Mouse (Mus musculus) liver, postnatal 0 days (tissue): ENCODE measurements around the gene Ntrk1. TPM values are rescaled to one million over a fixed set of nuclear protein-coding genes. Genes with fewer than 3 reads are reported as not detected.

Source experiments
- ATAC-seq: fragments of 200-750 bp; cut with Nextera tagmentation; 2 replicates; pipeline ENCODE4 v1.8.0; 2017; ENCODE audit warnings: mild to moderate bottlenecking, moderate library complexity
- DNase-seq: peaks from one replicate; pipeline ENCODE4 v3.0.0-alpha.2; 2016
- H3K27ac ChIP-seq: fragments of 300-500 bp; sonication (generic); 2 replicates; pipeline ENCODE4 v1.5.1; 2014; ENCODE audit warnings: antibody characterized with exemption, moderate library complexity, mild to moderate bottlenecking, low read depth
- H3K27me3 ChIP-seq: fragments of 300-500 bp; sonication (generic); 2 replicates; pipeline ENCODE4 v1.6.1; 2014; ENCODE audit warnings: low read length, control low read depth, mixed read lengths; ENCODE audit not compliant: insufficient read depth
- H3K36me3 ChIP-seq: fragments of 300-500 bp; sonication (generic); replicated peaks from 2 replicates; pipeline ENCODE4 v1.6.1; 2014; ENCODE audit warnings: mild to moderate bottlenecking, control low read depth, low read length, moderate library complexity, mixed read lengths; ENCODE audit not compliant: insufficient read depth
- H3K4me1 ChIP-seq: fragments of 300-500 bp; sonication (generic); 2 replicates; pipeline ENCODE4 v1.6.1; 2014; ENCODE audit warnings: antibody characterized with exemption, mild to moderate bottlenecking, control low read depth; ENCODE audit not compliant: insufficient read depth
- H3K4me2 ChIP-seq: fragments of 300-500 bp; sonication (generic); 2 replicates; pipeline ENCODE4 v1.6.1; 2014; ENCODE audit warnings: low read depth, mild to moderate bottlenecking, low read length, moderate library complexity, mixed read lengths
- H3K4me3 ChIP-seq: fragments of 300-500 bp; sonication (generic); 2 replicates; pipeline ENCODE4 v1.5.1; 2014; ENCODE audit warnings: low read depth, low read length
- H3K9ac ChIP-seq: fragments of 300-500 bp; sonication (generic); replicated peaks from 2 replicates; pipeline ENCODE4 v1.6.1; 2014; ENCODE audit warnings: mild to moderate bottlenecking, moderate library complexity
- H3K9me3 ChIP-seq: fragments of 300-500 bp; sonication (generic); 2 replicates; pipeline ENCODE4 v1.6.1; 2016; ENCODE audit warnings: mild to moderate bottlenecking, control low read depth, low read length, mixed read lengths
- CTCF ChIP-seq: sonication (generic); IDR thresholded peaks from 2 replicates; pipeline ENCODE4 v1.5.1; 2016; ENCODE audit warnings: antibody characterized with exemption, low read depth
- EP300 ChIP-seq: IDR thresholded peaks from 2 replicates; pipeline ENCODE4 v1.6.1; 2016; ENCODE audit warnings: antibody characterized with exemption, low read depth, mild to moderate bottlenecking
- WGBS: fragments of 180-500 bp; shearing (Covaris S2); extraction: QIAGEN DNeasy Blood & Tissue Kit; methylation state at CpG from one replicate; pipeline ENCODE4 v1.1.7; 2014; ENCODE audit not compliant: insufficient replicate concordance; 5-methylcytosine and 5-hydroxymethylcytosine counted together
- polyA plus RNA-seq: library from polyadenylated mRNA; unstranded; fragments of >200 nt; fragmentation: Nextera tagmentation; extraction: Ambion mirVana; gene quantifications from 2 replicates; pipeline ENCODE4 v1.2.1, GENCODE M21; 2015

Gene Ntrk1
- polyA plus RNA-seq, 1 experiment from 2014 or later, result 0.53 TPM

DNA sequence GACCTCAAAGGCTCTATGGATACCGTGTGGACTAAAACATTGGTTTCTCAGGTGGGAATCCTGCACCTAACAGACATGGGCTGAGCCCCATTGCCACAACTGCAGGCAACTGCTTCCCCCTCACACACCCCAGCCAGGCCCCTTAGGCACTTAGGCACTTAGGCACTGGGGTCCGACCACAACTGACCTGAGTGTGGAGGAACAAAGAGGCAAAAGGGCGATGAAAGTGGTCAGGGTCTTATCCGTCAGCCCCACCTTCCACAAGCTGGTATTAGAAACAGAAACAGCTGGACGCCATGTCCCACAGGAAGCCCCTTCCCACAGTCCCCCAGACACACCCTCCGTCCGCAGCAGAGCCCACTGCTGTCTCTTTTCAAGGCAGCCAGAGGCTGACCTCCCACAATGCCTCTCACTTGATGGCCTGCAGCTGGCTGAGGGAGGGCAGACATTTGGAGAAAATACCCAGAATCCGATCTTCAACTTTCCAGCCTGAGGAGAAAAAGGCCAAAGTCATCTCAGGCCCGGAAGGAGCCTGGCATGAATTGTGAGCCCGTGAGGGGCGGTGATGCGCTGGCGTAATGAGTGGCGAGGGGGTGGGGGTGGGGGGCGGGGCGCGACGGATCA, 49.8 kb downstream of the Ntrk1 start:
- H3K9me3 ChIP-seq, result no peaks in the 10 kb centered on the region
- H3K4me2 ChIP-seq, result no peak overlapping the region
- H3K27me3 ChIP-seq, result no peaks in the 10 kb centered on the region

DNA sequence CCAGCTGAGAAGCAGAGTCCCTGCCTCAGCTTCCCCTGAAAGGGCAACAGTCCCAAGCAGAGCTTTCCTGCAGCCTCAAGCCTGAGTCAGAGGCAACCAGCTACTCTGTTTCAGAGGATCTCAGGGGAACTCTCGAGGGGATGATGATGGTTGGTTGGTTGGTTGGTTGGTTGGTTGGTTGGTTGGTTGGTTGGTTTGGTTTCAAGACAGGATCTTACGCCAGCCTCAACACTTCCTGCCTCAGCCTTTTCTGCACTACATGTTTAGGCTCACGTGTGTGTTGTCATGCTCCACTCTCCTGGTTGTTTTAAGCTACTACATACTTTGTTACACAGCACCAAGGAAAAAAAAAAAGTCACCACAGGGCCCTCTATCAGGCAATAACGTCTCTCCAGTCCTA, 51.0 kb downstream of the Ntrk1 start:
- no peaks in the 10 kb centered on the region for H3K4me1 ChIP-seq
- ATAC-seq (no peak), DNase-seq (no peak)
- no peak overlapping the region for H3K9ac ChIP-seq
- H3K4me2 ChIP-seq, result no peak overlapping the region
- WGBS, result 46% methylated on average over 4 of the region's 4 CpGs
- H3K36me3 ChIP-seq, result no peaks in the 10 kb centered on the region; the same call in 1 of the 2 replicates
- H3K27me3 ChIP-seq, result no peaks in the 10 kb centered on the region
- no peak for TF ChIP-seq EP300
- TF ChIP-seq CTCF, result no peak
- H3K27ac ChIP-seq, result no peak overlapping the region
- no peak overlapping the region for H3K4me3 ChIP-seq
- H3K9me3 ChIP-seq, result no peaks in the 10 kb centered on the region

More for the DNA sequence above, 49.8 kb downstream of the Ntrk1 start:
- no peak overlapping the region for H3K9ac ChIP-seq
- ATAC-seq (no peak), DNase-seq (no peak)
- no peak overlapping the region for H3K27ac ChIP-seq
- no peaks in the 10 kb centered on the region for H3K4me1 ChIP-seq
- 52% methylated on average over 18 of the region's 18 CpGs for WGBS
- no peak overlapping the region for H3K4me3 ChIP-seq
- TF ChIP-seq EP300 (no peak), CTCF (no peak)
- H3K36me3 ChIP-seq, result no peaks in the 10 kb centered on the region; the same call in 1 of the 2 replicates

DNA sequence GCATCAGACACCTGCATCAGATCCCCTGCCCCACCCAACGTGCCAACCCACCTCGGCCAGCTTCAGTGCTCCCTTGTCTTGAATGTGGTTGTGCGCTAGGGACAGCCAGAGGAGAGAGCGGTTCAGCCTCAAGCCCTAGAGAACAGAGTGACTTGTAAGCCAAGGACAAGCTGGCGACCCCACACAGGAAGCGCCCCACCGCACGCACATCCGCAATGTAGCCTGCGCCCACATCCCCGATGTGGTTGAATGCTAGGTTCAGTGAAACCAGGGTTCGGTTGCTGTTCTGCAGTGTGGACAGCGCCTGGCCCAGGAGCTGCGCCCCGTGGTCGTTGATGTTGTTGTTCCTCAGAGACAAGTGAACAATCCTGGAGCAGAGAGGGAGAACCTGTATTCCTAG, 52.2 kb downstream of the Ntrk1 start:
- ATAC-seq (no peak), DNase-seq (no peak)

DNA sequence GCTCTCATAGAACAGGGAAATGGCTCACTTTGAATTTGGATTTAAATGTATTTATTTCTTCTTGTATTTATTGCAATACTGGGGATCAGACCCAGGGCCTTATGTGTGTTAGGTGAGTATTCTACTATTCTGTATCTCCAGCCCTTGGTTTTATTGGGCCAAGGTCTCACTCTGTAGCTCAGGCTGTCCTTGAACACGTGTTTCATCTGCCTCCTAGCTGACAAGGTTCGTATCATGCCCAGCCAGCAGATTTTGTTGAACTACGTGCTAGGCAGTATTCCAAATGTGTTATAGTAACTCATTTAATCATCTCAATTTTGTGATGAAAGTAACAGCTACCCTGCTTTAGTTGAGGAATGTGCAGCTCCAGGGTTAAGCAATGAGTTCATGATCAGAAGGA, 52.9 kb downstream of the Ntrk1 start:
- Histone ChIP-seq H3K36me3 (peaks cover 9% of the 10 kb centered on the region), H3K27ac (no peak overlapping the region), H3K4me3 (no peak overlapping the region), H3K9me3 (no peaks in the 10 kb centered on the region), H3K4me2 (no peak overlapping the region), H3K9ac (no peak overlapping the region), H3K27me3 (no peaks in the 10 kb centered on the region), H3K4me1 (no peaks in the 10 kb centered on the region)
- ATAC-seq (no peak), DNase-seq (no peak)
- TF ChIP-seq EP300 (no peak), CTCF (no peak)
- 70% methylated on average over 3 of the region's 3 CpGs for WGBS

More for the DNA sequence above, 52.2 kb downstream of the Ntrk1 start:
- no peak overlapping the region for H3K4me3 ChIP-seq
- TF ChIP-seq EP300 (no peak), CTCF (no peak)
- no peak overlapping the region for H3K27ac ChIP-seq
- 59% methylated on average over 16 of the region's 16 CpGs for WGBS
- H3K27me3 ChIP-seq, result no peaks in the 10 kb centered on the region
- H3K9ac ChIP-seq, result no peak overlapping the region
- H3K4me2 ChIP-seq, result no peak overlapping the region
- H3K9me3 ChIP-seq, result no peaks in the 10 kb centered on the region
- H3K4me1 ChIP-seq, result no peaks in the 10 kb centered on the region
- peaks cover 3% of the 10 kb centered on the region; the same call in 1 of the 2 replicates for H3K36me3 ChIP-seq

DNA sequence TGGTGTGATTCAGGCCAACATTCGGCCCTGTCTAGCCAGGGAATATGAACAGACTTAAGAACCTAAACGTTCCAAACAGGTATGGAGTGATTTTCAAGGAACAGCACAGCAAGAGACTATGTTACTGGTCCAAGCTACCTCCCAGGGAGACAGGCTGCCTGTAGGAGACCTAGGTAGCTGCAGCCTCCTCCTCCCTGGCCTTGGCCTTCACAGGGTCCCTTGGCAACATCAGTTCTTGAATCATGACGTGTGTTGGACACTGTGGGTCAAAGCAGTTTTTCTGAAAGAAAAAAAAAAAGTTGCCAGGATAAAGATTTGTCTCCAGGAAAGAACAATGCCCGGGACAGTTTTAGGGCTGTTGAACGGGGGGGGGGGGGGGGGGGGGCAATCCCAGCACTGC, 56.1 kb downstream of the Ntrk1 start:
- Histone ChIP-seq H3K4me2 (no peak overlapping the region), H3K4me3 (no peak overlapping the region), H3K27me3 (no peaks in the 10 kb centered on the region), H3K9ac (no peak overlapping the region), H3K4me1 (no peaks in the 10 kb centered on the region), H3K9me3 (no peaks in the 10 kb centered on the region), H3K27ac (no peak overlapping the region), H3K36me3 (peaks cover 33% of the 10 kb centered on the region)
- ATAC-seq (no peak), DNase-seq (no peak)
- TF ChIP-seq CTCF (no peak), EP300 (no peak)
- WGBS, result 75% methylated on average over 5 of the region's 5 CpGs

DNA sequence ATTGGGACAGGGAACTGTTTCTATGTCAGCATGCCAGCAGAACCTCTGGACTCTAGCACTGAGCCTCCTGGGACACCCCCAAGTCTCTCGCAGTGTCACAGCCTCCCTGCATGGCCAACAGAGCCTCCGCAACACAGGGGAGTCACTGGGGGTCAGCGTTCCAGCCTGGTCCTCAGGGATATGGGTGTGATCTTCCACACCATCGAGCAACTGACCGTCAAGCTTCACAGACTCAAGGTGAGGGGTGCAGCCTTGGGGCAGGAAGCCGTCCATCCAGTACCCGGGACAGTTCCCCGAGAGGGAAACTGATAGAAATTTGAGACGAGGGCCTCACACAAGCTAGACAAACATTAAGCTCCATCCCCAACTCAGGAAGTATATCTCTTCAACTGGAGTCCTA, 59.6 kb downstream of the Ntrk1 start:
- ATAC-seq (no peak), DNase-seq (no peak)
- Histone ChIP-seq H3K9me3 (no peaks in the 10 kb centered on the region), H3K4me1 (no peaks in the 10 kb centered on the region), H3K4me2 (no peak overlapping the region), H3K9ac (no peak overlapping the region), H3K4me3 (no peak overlapping the region), H3K27ac (no peak overlapping the region), H3K36me3 (peaks cover 41% of the 10 kb centered on the region), H3K27me3 (no peaks in the 10 kb centered on the region)
- 70% methylated on average over 9 of the region's 9 CpGs for WGBS
- no peak for TF ChIP-seq EP300
- TF ChIP-seq CTCF, result no peak
